Mouse (Mus musculus) heart, adult 2 months (tissue): ENCODE results near the gene Tspan33. TPM values are rescaled to one million over a fixed set of nuclear protein-coding genes. Genes with fewer than 3 reads are reported as not detected.
A peak's percentile ranks its signal among the peaks of the same experiment; 100 is the strongest.

Experiments
- DNase-seq, 2 experiments: peaks; one replicate each; pipeline ENCODE4 v3.0.0; 2021
- H3K27ac ChIP-seq: fragments of 200-600 bp; 2 replicates; pipeline ENCODE4 v1.8.1; 2022
- H3K27me3 ChIP-seq: fragments of 200-500 bp; 2 replicates; pipeline ENCODE4 v1.6.1; 2012; ENCODE audit warnings: mild to moderate bottlenecking, low read length, inconsistent platforms, mixed read lengths; ENCODE audit not compliant: control insufficient read depth, insufficient read depth
- H3K36me3 ChIP-seq: fragments of 200-500 bp; 2 replicates; pipeline ENCODE4 v1.6.1; 2012; ENCODE audit warnings: low read length, inconsistent platforms; ENCODE audit not compliant: control insufficient read depth, insufficient read depth
- H3K4me1 ChIP-seq: fragments of 200-500 bp; 2 replicates; pipeline ENCODE4 v1.6.1; 2011; ENCODE audit warnings: low read length; ENCODE audit not compliant: control insufficient read depth, insufficient read depth
- H3K4me3 ChIP-seq: fragments of 200-600 bp; 2 replicates; pipeline ENCODE4 v1.8.1; 2022
- H3K79me2 ChIP-seq: fragments of 200-500 bp; replicated peaks from 2 replicates; pipeline ENCODE4 v1.6.1; 2012; ENCODE audit warnings: mild to moderate bottlenecking, inconsistent platforms, low read length, moderate library complexity, mixed read lengths; ENCODE audit not compliant: control insufficient read depth, insufficient read depth
- H3K9ac ChIP-seq: fragments of 200-500 bp; 2 replicates; pipeline ENCODE4 v1.6.1; 2012; ENCODE audit warnings: low read depth, mild to moderate bottlenecking, control low read depth, inconsistent platforms, low read length, mixed read lengths
- CTCF ChIP-seq: fragments of 200-600 bp; IDR thresholded peaks from 2 replicates; pipeline ENCODE4 v1.8.1; 2022; ENCODE audit warnings: antibody characterized with exemption, mild to moderate bottlenecking, moderate library complexity
- EP300 ChIP-seq: fragments of 200-500 bp; IDR thresholded peaks from 2 replicates; pipeline ENCODE4 v1.6.1; 2011; ENCODE audit warnings: low read depth, low read length, control low read depth; ENCODE audit not compliant: insufficient read depth
- POLR2A ChIP-seq: fragments of 200-500 bp; IDR thresholded peaks from 2 replicates; pipeline ENCODE4 v1.6.1; 2011; ENCODE audit warnings: mild to moderate bottlenecking, low read depth, low read length, control low read depth; ENCODE audit not compliant: insufficient read depth
- WGBS: fragments of 180-500 bp; shearing (Covaris S2); methylation state at CpG from one replicate; pipeline ENCODE4 v1.1.7; 2018; 5-methylcytosine and 5-hydroxymethylcytosine counted together
- intact Hi-C: fragments of 180-260 bp; cut with DNase I; formaldehyde crosslinking; loops from one replicate; pipeline ENCODE4 v1.15.1; 2025
- polyA plus RNA-seq: library from polyadenylated mRNA; depleted of rRNA; stranded (reverse); fragments of >200 nt; gene quantifications from 2 replicates; pipeline ENCODE4 v1.2.3, GENCODE M21; 2012
- total RNA-seq, 2 experiments: library from RNA; stranded (reverse); gene quantifications; 2 replicates each; pipeline ENCODE4 v1.2.3; 2021

Tspan33 gene
- total and polyA plus RNA-seq, 3 experiments, result 2.2 to 2.7 (median 2.5) TPM

DNA sequence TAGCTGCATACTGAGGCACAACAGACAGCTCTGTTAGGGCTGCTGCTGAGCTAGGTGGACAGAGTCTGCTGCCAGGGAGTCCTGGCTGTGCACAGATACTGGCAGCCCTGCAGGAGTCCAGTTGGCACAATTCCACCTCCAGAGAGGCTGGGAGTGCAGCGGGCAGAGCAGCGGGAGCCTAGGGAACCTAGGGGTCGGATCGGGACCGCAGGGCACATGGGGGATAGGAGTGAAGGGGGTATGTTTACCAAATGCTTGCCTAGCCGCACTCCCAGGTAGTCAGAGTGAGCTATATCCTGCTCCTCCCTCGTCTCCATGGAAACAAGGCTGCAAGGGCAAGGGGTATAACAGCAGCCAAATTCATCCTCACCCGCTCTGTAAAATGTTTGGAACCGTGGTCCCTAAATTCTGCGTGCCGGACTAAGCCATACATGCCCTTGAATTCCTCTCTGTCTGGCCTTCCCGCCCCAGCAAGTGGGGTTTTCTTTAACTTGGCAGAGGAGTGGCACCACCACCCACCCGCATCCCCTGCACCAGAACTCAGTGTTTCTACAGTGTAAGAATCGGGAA is 24.0 kb downstream of the Tspan33 start:
- WGBS, result 33% methylated on average over 14 of the region's 14 CpGs
- Histone ChIP-seq H3K27me3 (no peaks in the 10 kb centered on the region), H3K36me3 (no peaks in the 10 kb centered on the region), H3K79me2 (no peaks in the 10 kb centered on the region), H3K4me1 (no peaks in the 10 kb centered on the region), H3K9ac (no peak overlapping the region), H3K4me3 (no peak overlapping the region), H3K27ac (no peak overlapping the region)
- intact Hi-C loops, result no loop called here
- peak; percentile 34 to 55 for DNase-seq
- TF ChIP-seq EP300 (no peak), CTCF (no peak), POLR2A (no peak)

DNA sequence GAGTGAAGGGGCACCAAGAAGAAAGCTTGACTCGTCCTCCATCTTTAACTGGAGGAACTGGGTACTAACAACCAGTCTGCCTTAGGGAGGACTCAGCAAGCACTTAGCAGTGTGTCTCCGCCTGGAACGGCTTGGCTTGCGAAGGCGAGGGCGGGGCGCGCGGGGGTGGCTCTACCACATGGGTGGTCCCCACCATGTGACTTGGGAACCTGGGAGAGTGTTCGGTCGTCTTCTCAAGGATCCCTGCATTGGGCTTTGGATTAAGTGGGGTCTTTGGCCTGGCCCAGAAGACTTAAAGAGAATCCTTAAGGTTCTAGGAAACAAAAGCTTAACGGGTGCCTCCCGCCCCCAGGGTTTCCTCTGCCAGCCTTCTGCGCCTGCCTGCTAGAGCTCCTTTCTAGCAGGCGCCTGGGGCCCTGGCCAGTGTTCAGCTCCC is 24.9 kb downstream of the Tspan33 start:
- Histone ChIP-seq H3K27me3 (no peaks in the 10 kb centered on the region), H3K27ac (no peak overlapping the region), H3K36me3 (no peaks in the 10 kb centered on the region), H3K79me2 (no peaks in the 10 kb centered on the region), H3K9ac (no peak overlapping the region), H3K4me3 (peak overlapping the region; percentile 31), H3K4me1 (no peaks in the 10 kb centered on the region)
- no peak for TF ChIP-seq EP300
- no peak for TF ChIP-seq POLR2A
- TF ChIP-seq CTCF, result no peak
- 10% methylated on average over 15 of the region's 15 CpGs for WGBS
- peak; percentile 59 to 67 for DNase-seq
- intact Hi-C loops, result no loop called here

DNA sequence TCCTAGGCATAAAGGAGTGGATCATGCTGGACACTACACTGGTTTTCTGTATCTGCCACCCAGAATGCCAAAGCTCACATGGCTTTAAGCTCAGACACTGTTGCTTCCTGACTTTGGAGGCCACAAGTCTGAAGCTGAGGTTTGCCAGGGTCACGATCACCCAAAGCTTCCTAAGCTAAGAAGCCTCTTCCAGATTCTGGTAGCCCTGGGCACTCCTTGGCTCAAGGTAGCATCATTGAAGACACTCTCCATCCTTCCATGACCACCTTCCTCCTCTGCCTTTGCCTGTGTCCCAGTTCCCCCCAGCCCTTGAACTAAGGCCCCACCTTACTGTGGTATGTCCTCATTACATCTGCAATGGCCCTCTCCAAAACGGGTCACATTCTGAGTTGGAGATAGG is 27.9 kb downstream of the Tspan33 start:
- H3K4me1 ChIP-seq, result no peaks in the 10 kb centered on the region
- intact Hi-C loops, result no loop called here
- no peak for TF ChIP-seq CTCF
- TF ChIP-seq POLR2A, result no peak
- no peak for TF ChIP-seq EP300
- no peaks in the 10 kb centered on the region for H3K27me3 ChIP-seq
- DNase-seq, result no peak
- no peak overlapping the region for H3K4me3 ChIP-seq
- no peak overlapping the region for H3K9ac ChIP-seq
- H3K36me3 ChIP-seq, result no peaks in the 10 kb centered on the region
- 57% methylated on average over 2 of the region's 2 CpGs for WGBS
- no peak overlapping the region for H3K27ac ChIP-seq
- H3K79me2 ChIP-seq, result no peaks in the 10 kb centered on the region

DNA sequence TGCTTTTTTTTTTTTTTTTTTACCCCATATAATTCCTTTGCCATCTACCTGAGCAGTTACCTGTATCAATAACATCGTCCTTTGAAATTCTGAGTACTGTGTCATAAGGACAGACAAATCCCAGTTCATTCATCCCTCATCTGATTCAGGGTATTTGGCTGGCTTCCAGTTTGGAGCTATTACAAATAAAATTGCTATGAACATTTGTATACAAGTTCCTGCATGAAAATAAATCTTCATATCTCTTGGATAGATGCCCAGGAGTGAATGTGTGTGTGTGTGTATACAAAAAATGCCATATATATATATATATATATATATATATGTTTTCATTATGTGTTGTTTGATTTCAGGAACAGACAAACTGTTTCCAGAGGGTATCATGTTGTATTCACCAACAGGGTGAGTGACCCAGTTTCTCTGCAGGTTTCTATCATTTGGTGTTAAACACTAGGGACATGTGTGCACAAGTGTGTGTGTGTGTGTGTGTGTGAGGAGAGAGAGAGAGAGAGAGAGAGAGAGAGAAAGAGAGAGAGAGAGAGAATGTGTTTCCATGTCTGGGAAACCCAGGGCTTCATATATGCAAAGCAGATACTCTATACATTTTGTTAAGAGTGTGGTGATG is 32.7 kb downstream of the Tspan33 start:
- no peak overlapping the region for H3K9ac ChIP-seq
- no peaks in the 10 kb centered on the region for H3K36me3 ChIP-seq
- no peak overlapping the region for H3K27ac ChIP-seq
- H3K4me1 ChIP-seq, result no peaks in the 10 kb centered on the region
- intact Hi-C loops, result no loop called here
- no peaks in the 10 kb centered on the region for H3K79me2 ChIP-seq
- TF ChIP-seq CTCF, result no peak
- no peak for TF ChIP-seq EP300
- TF ChIP-seq POLR2A, result no peak
- no peak overlapping the region for H3K4me3 ChIP-seq
- WGBS, result 51% methylated on average over 1 of the region's 1 CpGs
- no peaks in the 10 kb centered on the region for H3K27me3 ChIP-seq
- no peak for DNase-seq

DNA sequence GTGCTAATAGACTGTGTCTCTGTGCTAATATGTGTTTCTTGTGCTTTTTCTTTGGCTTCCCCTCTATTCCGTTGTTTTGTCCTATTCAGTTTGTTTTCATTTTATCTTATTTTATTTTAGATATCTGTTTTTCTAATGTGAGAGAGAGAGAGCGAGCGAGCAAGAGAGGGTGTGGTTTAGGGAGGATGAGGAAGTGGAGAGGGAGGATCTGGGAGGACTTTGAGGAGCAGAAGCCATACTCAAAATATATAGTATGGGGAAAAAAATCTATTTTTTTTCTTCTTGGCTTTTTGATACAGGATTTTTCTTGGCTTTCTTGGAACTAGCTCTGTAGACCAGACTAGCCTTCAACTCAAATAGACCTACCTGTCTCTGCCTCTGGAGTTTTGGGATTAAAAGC is 34.0 kb downstream of the Tspan33 start:
- Histone ChIP-seq H3K79me2 (no peaks in the 10 kb centered on the region), H3K4me1 (no peaks in the 10 kb centered on the region), H3K27ac (no peak overlapping the region), H3K36me3 (no peaks in the 10 kb centered on the region), H3K4me3 (no peak overlapping the region), H3K27me3 (no peaks in the 10 kb centered on the region), H3K9ac (no peak overlapping the region)
- TF ChIP-seq CTCF (no peak), EP300 (no peak), POLR2A (no peak)
- WGBS, result 59% methylated on average over 3 of the region's 3 CpGs
- DNase-seq, result no peak
- intact Hi-C loops, result no loop called here

DNA sequence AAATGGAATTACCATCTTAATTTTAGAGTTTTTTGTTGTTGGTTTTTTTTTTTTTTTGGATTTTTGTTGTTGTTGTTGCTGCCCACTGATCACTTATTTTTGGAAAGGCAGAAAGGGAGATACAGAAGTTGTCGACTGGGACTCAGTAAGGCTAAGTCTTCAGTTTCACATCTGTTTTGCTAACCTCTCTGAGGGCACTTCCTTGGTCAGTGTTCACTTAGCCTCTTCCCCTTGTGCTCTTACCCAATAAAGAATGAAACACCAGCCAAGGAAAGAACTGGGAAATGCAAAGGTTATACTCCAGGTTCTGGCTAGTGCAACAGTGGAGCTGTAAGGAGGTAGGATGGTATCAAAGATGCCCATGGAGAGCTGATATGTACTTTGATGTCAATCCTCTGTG is 35.5 kb downstream of the Tspan33 start:
- TF ChIP-seq EP300 (no peak), CTCF (no peak), POLR2A (no peak)
- intact Hi-C loops, result no loop called here
- H3K27me3 ChIP-seq, result no peaks in the 10 kb centered on the region
- H3K9ac ChIP-seq, result no peak overlapping the region
- H3K79me2 ChIP-seq, result no peaks in the 10 kb centered on the region
- no peak for DNase-seq
- H3K4me1 ChIP-seq, result no peaks in the 10 kb centered on the region
- H3K4me3 ChIP-seq, result no peak overlapping the region
- WGBS, result 42% methylated on average over 1 of the region's 1 CpGs
- no peak overlapping the region for H3K27ac ChIP-seq
- no peaks in the 10 kb centered on the region for H3K36me3 ChIP-seq

DNA sequence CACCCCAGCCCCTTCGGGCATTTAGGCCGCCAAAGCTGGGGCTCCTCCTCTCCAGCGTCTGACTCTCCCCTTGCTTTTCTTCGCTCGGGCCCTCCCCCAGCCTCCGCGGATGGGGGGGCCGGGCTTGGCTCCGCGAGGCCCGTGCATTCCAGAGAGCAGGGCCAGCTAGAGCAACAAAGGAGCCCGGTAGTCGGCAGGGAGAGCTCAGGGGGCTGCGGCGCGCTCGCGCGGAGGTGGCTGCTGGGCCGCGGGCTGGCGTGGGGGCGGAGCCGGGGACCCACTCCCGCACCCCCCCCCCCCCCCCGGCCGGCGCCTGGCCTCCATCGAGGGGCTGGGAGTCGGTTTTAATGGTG is 41.3 kb downstream of the Tspan33 start, which contains the start of gene Smo:
TSS of gene Smo (plus strand) at position 168 of the 353 bp plus-strand sequence.
- intact Hi-C loops, result no loop called here
- under 1% methylated on average over 29 of the region's 30 CpGs for WGBS
- Histone ChIP-seq H3K4me1 (peaks cover 5% of the 10 kb centered on the region), H3K9ac (peak within 1 kb of the TSS; percentile 97), H3K79me2 (peaks cover 2% of the 10 kb centered on the region; the same call in 1 of the 2 replicates), H3K27ac (peak within 1 kb of the TSS; percentile 79), H3K27me3 (no peaks in the 10 kb centered on the region), H3K36me3 (no peaks in the 10 kb centered on the region), H3K4me3 (peak within 1 kb of the TSS; percentile 96)
- DNase-seq, result peak; percentile 83 to 84
- TF ChIP-seq POLR2A, result peak; percentile 64; the same call in 1 of the 2 replicates
- TF ChIP-seq EP300, result no peak
